Mouse (Mus musculus) frontal cortex, postnatal 25 days (tissue): ENCODE data around the gene Ttc9b.

ENCODE experiments used
- DNase-seq, 2 experiments: peaks; one replicate each; pipeline ENCODE4 v3.0.0; 2022; ENCODE audit warnings: low spot score in 2 of 2

Ttc9b gene

GRCm38 (mm10) chr7:27687836-27688235 is 34.1 kb downstream of the Ttc9b start:
- DNase-seq, result no peak

GRCm38 (mm10) chr7:27688246-27688788 is 34.6 kb downstream of the Ttc9b start:
- DNase-seq, result no peak

DNA sequence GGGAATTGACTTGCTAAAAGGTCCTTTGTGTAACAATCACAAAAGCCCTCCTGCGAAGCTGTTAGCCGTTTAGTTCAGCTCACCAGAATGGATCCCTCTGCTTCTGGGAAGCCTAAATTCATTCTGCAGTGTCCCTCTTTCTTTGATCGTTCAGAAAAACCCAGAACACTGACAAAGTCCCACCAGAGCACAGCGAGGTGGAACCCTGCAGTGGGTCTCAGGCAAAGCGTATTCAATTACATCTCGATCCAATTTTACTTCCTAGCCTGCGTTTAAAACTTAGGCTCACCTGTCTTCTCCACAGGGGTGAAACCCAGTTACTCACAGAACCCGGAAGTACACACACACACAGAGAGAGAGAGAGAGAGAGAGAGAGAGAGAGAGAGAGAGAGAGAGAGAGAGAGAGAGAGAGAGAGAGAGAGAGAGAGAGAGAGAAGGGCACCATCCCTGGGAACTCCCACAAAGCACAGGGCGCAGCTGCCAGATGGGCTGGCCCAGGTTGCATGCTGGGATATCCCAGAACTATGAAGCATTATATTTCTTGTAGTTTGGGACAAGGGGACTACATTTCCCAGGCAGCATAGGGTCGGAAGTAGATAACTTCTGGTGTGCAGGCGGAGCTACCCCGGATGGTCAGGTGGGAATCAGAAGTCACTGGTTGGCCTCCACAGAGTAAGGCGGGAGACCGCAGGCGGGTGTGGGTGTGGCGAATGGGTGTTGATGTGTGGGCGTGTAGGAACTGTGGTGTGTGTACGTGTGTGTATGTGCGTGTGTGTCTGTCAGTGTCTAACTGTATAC is 35.3 kb downstream of the Ttc9b start, which contains the start of gene Zfp607b:
TSS of gene Zfp607b (plus strand) at position 526 of the 798 bp plus-strand sequence.
- DNase-seq, result peak; percentile 82 to 87

GRCm38 (mm10) chr7:27691076-27691475 is 37.4 kb downstream of the Ttc9b start:
- DNase-seq, result no peak

- no peak for DNase-seq
Observed at GRCm38 (mm10) chr7:27696711-27697110, 43.0 kb downstream of the Ttc9b start.
